Mouse (Mus musculus) testis, adult 2 months (tissue): ENCODE results near the gene Traf4.

Experiments
- CTCF ChIP-seq: fragments of 200-500 bp; IDR thresholded peaks from 2 replicates; pipeline ENCODE4 v1.5.1; 2012; ENCODE audit warnings: low read depth, mild to moderate bottlenecking, inconsistent platforms, low read length, moderate library complexity; ENCODE audit not compliant: control insufficient read depth, insufficient read depth, insufficient replicate concordance
- POLR2A ChIP-seq: fragments of 200-500 bp; IDR thresholded peaks from 2 replicates; pipeline ENCODE4 v1.6.1; 2012; ENCODE audit warnings: low read depth, mild to moderate bottlenecking, inconsistent platforms, low read length, moderate library complexity; ENCODE audit not compliant: control insufficient read depth

GRCm38 (mm10) chr11:78133915-78134314 is 31.5 kb downstream of the Traf4 start:
- TF ChIP-seq CTCF, result no peak
- no peak for TF ChIP-seq POLR2A
